In genomic region chr5:24969241-24969880, GRCm38 (mm10) we compare ENCODE assay signal across 11 mouse cellular contexts.
DNase-seq lines count a peak whose midpoint lies in the region; ATAC-seq and TF ChIP-seq lines count a peak whose summit lies in the region.
"Had no signal": no experiment of that assay in that cellular context is flagged by ENCODE, and none has a peak within 500 bp of the region (broad histone marks: within the 10 kb centered on the region; RNA-seq: fewer than 3 reads in every experiment).

No protein-coding gene starts in this region.

- no peaks in the 10 kb centered on the region for H3K36me3 ChIP-seq in kidney, embryonic 14.5 days (ENCODE audit: control insufficient read depth, insufficient read depth, low read length)
- no peaks in the 10 kb centered on the region for H3K36me3 ChIP-seq in CH12.LX (replicated peaks in 1 of 2; ENCODE audit: control insufficient read depth in 1 of 2, insufficient read depth in 1 of 2, low read length in 1 of 2)
- no peaks in the 10 kb centered on the region for H3K36me3 ChIP-seq in splenic B cell, adult 2 months (ENCODE audit: control insufficient read depth, insufficient read depth, low read length, poor library complexity, severe bottlenecking)
- H3K36me3 ChIP-seq: limb, embryonic 15.5 days had no signal

- no peaks in the 10 kb centered on the region for H3K27me3 ChIP-seq in kidney, embryonic 14.5 days (ENCODE audit: control insufficient read depth, insufficient read depth, low read length)
- H3K27me3 ChIP-seq in CH12.LX (replicated peaks), result no peaks in the 10 kb centered on the region
- no peaks in the 10 kb centered on the region for H3K27me3 ChIP-seq in splenic B cell, adult 2 months (ENCODE audit: control insufficient read depth, insufficient read depth, low read length, poor library complexity, severe bottlenecking)
- H3K27me3 ChIP-seq: forebrain, embryonic 13.5 days; limb, embryonic 15.5 days had no signal

- H3K27ac ChIP-seq in kidney, embryonic 14.5 days (ENCODE audit: low read depth, low read length), result no peak overlapping the region
- H3K27ac ChIP-seq in CH12.LX (ENCODE audit: insufficient read depth, low read depth), result no peak overlapping the region
- H3K27ac ChIP-seq: forebrain, embryonic 13.5 days; limb, embryonic 15.5 days had no signal

- peaks cover 9% of the 10 kb centered on the region; the same call in 1 of the 2 replicates for H3K4me1 ChIP-seq in kidney, embryonic 14.5 days (ENCODE audit: control insufficient read depth, insufficient read depth, low read length)
- H3K4me1 ChIP-seq in CH12.LX (ENCODE audit: control insufficient read depth in 1 of 2, insufficient read depth in 2 of 2), result peaks cover 0 to 46% of the 10 kb centered on the region in 2 experiments; a peak in 2 of 4 replicates
- H3K4me1 ChIP-seq: forebrain, embryonic 13.5 days had no signal

- H3K4me2 ChIP-seq in kidney, embryonic 14.5 days (replicated peaks; ENCODE audit: low read depth, low read length), result no peak overlapping the region
- H3K4me2 ChIP-seq in CH12.LX (ENCODE audit: insufficient read depth, low read depth, poor library complexity, severe bottlenecking), result no peak overlapping the region
- H3K4me2 ChIP-seq: forebrain, embryonic 13.5 days; limb, embryonic 15.5 days had no signal

- dilution Hi-C loops in CH12.LX (cut with MboI; ENCODE audit: extremely low pct_ligation_motif_present, extremely low pct_unique_long_range_greater_than_20kb, low sequenced_read_pairs), result no loop called here

- H3K4me3 ChIP-seq in kidney, embryonic 14.5 days (ENCODE audit: low read length), result no peak overlapping the region
- H3K4me3 ChIP-seq in CH12.LX (replicated peaks in 1 of 3; ENCODE audit: low read depth in 2 of 3, low read length in 2 of 3, poor library complexity in 1 of 3), result no peak overlapping the region
- H3K4me3 ChIP-seq: forebrain, embryonic 13.5 days; limb, embryonic 15.5 days had no signal

- H3K79me2 ChIP-seq in CH12.LX (replicated peaks; ENCODE audit: control insufficient read depth, extremely low read depth, insufficient read depth, poor library complexity, severe bottlenecking), result no peaks in the 10 kb centered on the region

- peak in 1 of 2 experiments; percentile 14; a peak in 1 of 4 replicates for TF ChIP-seq CTCF in CH12.LX (conservative IDR thresholded peaks at IDR 0.05 in 1 of 2, IDR thresholded peaks at IDR 0.05 in 1 of 2; ENCODE audit: low read depth in 2 of 2, low read length in 2 of 2)

- WGBS in kidney, embryonic 14.5 days, result 85% methylated on average over 11 of the region's 11 CpGs

- no peak for TF ChIP-seq EP300 in CH12.LX (IDR thresholded peaks at IDR 0.05; ENCODE audit: low read length)

- no peak overlapping the region for H3K9ac ChIP-seq in kidney, embryonic 14.5 days (ENCODE audit: low read depth, low read length)
- H3K9ac ChIP-seq in CH12.LX (ENCODE audit: insufficient read depth, low read depth), result no peak overlapping the region
- H3K9ac ChIP-seq: forebrain, embryonic 13.5 days; limb, embryonic 15.5 days had no signal

- no peak for TF ChIP-seq RAD21 in CH12.LX (IDR thresholded peaks at IDR 0.05; ENCODE audit: low read depth, low read length)

- DNase-seq in kidney, adult 11 months, result peak; percentile 36
- DNase-seq in CH12.LX (ENCODE audit: extremely low read depth), result no peak
- DNase-seq in kidney, postnatal 36 days, result peak; percentile 50 to 53
- peak; percentile 31 for DNase-seq in splenic B cell, adult 2 months (ENCODE audit: low read depth, low spot score)
- DNase-seq in cerebellum, postnatal 4 days (ENCODE audit: low spot score in 2 of 2), result no peak
- DNase-seq in embryo, embryonic 10 days (ENCODE audit: low spot score), result no peak
- no peak for DNase-seq in urinary bladder, adult 18-20 months (ENCODE audit: low spot score in 2 of 2)
- DNase-seq: adrenal gland, postnatal 25 days had no signal

- in situ Hi-C loops in CH12.LX (cut with MboI; ENCODE audit: low pct_ligation_motif_present, low pct_unique_long_range_greater_than_20kb, low sequenced_read_pairs), result no loop called here

- H3K9me3 ChIP-seq in kidney, embryonic 14.5 days (ENCODE audit: control insufficient read depth, low read length), result no peaks in the 10 kb centered on the region
- no peaks in the 10 kb centered on the region for H3K9me3 ChIP-seq in CH12.LX (replicated peaks; ENCODE audit: low read length)
- H3K9me3 ChIP-seq: forebrain, embryonic 13.5 days; limb, embryonic 15.5 days had no signal

- no peak for ATAC-seq in kidney, embryonic 14.5 days (ENCODE audit: low FRiP score, low TSS enrichment)
- ATAC-seq: forebrain, embryonic 13.5 days had no signal

- TF ChIP-seq POLR2A in CH12.LX (IDR thresholded peaks at IDR 0.05; ENCODE audit: low read depth, low read length), result no peak

TF ChIP-seq in CH12.LX, 34 proteins besides CTCF, POLR2A, EP300 and RAD21:
- TF ChIP-seq CHD2 (IDR thresholded peaks at IDR 0.05; ENCODE audit: low read length) (no peak), SMC3 (IDR thresholded peaks at IDR 0.05; ENCODE audit: low read depth, low read length) (0 out of 2 replicates have a peak, but pooled peaks have one; percentile 7)

Comparison
In these comparisons a context has a peak if more than half of its experiments do, and no peak if none do; other contexts are left out.
1. DNase-seq: peak in kidney, adult 11 months (single experiment), kidney, postnatal 36 days (2 of 2) and splenic B cell, adult 2 months (single experiment); none in CH12.LX (single experiment), cerebellum, postnatal 4 days (0 of 2), embryo, embryonic 10 days (single experiment) and urinary bladder, adult 18-20 months (0 of 2).